Mouse (Mus musculus): ENCODE data around the gene Rgs1.

- TF ChIP-seq CTCF (IDR thresholded peaks at IDR 0.05; ENCODE audit: extremely low read depth, insufficient read length, insufficient replicate concordance, low read depth, low read length) (no peak), POLR2A (IDR thresholded peaks at IDR 0.05; ENCODE audit: low read depth, low read length) (no peak)
Observed at GRCm38 (mm10) chr1:144247382-144247781, 1.7 kb downstream of the Rgs1 start.
